Mouse (Mus musculus) adrenal gland (tissue): Measurements from ENCODE around the gene Gsdma3.
"Not testable (repeated sequence)": the region's sequence is repeated elsewhere in the genome, so short reads cannot be mapped to it uniquely, and the experiment has no call there.

Experiments
- intact Hi-C: fragments of 180-260 bp; cut with DNase I; formaldehyde crosslinking; loops from one replicate; pipeline ENCODE4 v1.15.1; 2025

The Gsdma3 gene

GRCm38 (mm10) chr11:98595473-98595872, 30.7 kb upstream of the Gsdma3 start:
- intact Hi-C loops = no loop called here

DNA sequence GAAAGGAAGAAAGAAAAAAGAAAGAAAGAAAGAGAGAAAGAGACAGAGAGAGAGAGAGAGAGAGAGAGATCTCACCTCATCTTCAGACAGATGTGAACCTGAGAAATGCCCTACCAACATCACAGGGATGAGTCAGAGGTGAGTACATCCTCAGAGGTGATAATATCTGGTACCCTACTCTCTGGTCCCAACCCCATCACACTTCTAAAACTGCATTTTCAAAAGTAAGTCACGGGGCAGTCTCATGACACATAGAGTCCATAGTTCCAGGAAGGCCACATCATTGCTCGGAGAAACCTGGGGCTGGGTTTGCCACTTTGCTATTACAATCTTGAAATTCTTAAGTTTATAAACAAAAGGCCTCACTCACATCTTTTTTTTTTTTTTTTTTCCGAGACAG, 30.2 kb upstream of the Gsdma3 start:
- intact Hi-C loops = loop anchor here (2.0 kb wide), 1 partner anchor 41 kb away; no protein-coding TSS in a partner anchor

GRCm38 (mm10) chr11:98597363-98597762, 28.8 kb upstream of the Gsdma3 start:
- intact Hi-C loops = loop anchor here (2.0 kb wide), 1 partner anchor 43 kb away; no protein-coding TSS in a partner anchor

DNA sequence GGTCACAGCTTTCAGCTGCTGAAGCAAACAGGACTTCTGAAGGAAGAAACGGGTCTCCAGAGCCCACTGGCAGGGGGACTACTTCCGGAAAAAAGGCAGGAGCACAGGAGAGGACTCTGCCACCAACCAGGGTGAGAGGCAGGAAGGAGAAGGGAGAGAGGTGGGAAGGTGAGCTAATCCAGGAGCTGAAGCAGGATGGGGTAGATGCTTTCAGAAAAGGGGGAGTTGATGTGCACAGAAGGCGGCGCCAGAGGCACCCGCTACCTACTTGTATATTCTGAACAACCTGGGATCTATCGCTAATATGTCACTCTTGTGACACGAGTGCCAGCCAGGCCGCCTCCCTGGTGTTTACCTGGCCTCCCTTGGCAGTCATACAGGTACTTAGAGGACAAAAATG, 28.2 kb upstream of the Gsdma3 start, which contains the start of gene Lrrc3c:
TSS of gene Lrrc3c (plus strand) at position 301 of the 400 bp plus-strand sequence.
- intact Hi-C loops = loop anchor here (2.0 kb wide), 1 partner anchor 43 kb away; no protein-coding TSS in a partner anchor

- intact Hi-C loops = no loop called here
Observed at GRCm38 (mm10) chr11:98598851-98599290, 27.3 kb upstream of the Gsdma3 start.

DNA sequence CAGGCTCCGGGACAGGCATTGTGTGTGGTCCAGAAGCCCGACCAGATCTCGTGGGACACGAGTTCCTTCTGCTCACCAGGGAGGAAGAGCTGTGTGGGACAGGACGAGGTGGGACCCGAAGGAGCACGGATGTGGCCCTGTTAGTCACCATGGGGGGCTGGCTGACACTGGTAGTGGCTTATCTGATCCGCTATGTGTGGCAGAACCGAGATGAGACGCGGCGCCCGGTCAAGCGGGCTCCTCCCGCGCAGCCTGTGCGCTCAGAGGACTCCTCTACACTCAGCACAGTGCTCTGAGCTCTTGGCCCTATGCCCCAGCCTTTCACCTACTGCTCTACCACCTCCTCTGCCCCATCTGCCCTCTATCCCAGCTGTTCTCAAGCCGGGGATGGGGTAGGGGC, 26.9 kb upstream of the Gsdma3 start:
- intact Hi-C loops = no loop called here

- intact Hi-C loops = loop anchor here (10.0 kb wide), 1 partner anchor 53 kb away; no protein-coding TSS in a partner anchor
Observed at GRCm38 (mm10) chr11:98602090-98602690, 24.0 kb upstream of the Gsdma3 start.

- intact Hi-C loops = loop anchor here (10.0 kb wide), 1 partner anchor 51 kb away; no protein-coding TSS in a partner anchor
Observed at GRCm38 (mm10) chr11:98603953-98604352, 22.2 kb upstream of the Gsdma3 start.

GRCm38 (mm10) chr11:98604911-98605310, 21.2 kb upstream of the Gsdma3 start:
- intact Hi-C loops = loop anchor here (10.0 kb wide), 1 partner anchor 50 kb away; no protein-coding TSS in a partner anchor

DNA sequence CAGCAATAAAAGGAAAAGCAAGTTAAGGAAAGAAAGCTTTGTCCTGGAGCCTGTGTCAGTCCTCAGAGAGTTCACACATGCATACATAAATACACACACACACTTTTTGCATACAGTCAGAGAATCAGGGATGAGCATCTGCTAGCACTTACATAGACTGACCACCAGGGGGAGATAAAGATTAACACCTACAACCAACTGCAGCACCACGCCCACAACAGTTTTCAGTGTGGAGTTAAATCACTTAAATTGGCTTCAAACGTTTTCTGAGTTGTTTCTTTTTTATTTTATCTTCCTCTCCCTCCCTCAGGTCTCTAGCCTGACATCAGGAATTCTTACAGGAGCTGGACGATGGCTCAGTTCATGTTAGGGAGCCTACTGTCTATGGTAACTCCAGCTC, 19.4 kb upstream of the Gsdma3 start:
- intact Hi-C loops = loop anchor here (10.0 kb wide), 1 partner anchor 48 kb away; no protein-coding TSS in a partner anchor

- intact Hi-C loops = no loop called here
Observed at GRCm38 (mm10) chr11:98620791-98621190, 5.4 kb upstream of the Gsdma3 start.

- intact Hi-C loops = not testable (repeated sequence)
Observed at GRCm38 (mm10) chr11:98623981-98624380, 2.2 kb upstream of the Gsdma3 start.

GRCm38 (mm10) chr11:98624381-98624780, 1.8 kb upstream of the Gsdma3 start:
- intact Hi-C loops = not testable (repeated sequence)

DNA sequence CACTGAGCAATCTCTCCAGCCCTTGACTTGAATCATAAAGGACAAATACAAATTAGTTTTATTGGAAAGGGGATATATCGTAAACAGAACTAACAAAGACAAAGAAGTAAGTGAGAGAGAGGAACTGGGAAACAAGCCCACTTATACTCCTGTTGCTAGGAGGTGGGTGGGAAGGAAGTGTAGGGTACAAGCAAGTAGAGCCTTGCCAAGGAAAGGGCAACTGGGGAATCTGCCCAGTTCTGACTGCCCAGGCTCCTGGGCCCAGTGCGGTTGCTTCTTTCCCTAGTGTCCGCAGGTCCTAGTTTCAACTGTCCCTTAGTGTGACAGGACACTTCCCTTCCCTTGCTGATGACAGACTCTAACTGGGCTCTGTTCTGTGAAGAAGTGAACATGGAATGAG, 2.5 kb downstream of the Gsdma3 start:
- intact Hi-C loops = no loop called here

- intact Hi-C loops = no loop called here
Observed at GRCm38 (mm10) chr11:98630646-98631045, 4.5 kb downstream of the Gsdma3 start.

GRCm38 (mm10) chr11:98635312-98635970, 9.3 kb downstream of the Gsdma3 start:
- intact Hi-C loops = not testable (repeated sequence)

- intact Hi-C loops = no loop called here
Observed at GRCm38 (mm10) chr11:98637501-98637900, 11.3 kb downstream of the Gsdma3 start.

- intact Hi-C loops = no loop called here
Observed at GRCm38 (mm10) chr11:98640091-98640490, 13.9 kb downstream of the Gsdma3 start.

DNA sequence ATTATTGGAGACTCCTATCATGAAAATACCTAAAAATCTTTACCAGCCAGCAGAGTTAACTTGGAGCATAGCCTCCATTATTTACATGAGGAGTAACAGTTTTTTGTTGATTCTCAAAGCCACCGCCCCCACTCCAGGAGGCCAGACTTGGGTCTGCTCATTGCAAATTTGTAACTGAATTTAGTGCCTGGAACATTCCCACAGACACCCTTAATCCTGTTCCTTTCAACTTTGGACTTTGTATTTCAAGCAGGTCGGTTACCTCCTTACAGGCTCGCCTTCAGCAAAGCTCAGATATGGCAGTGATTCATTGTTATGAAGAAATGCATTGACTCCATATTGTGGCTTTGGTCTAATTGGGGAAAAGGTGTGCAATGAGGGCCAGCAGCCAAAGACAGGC, 18.6 kb downstream of the Gsdma3 start:
- intact Hi-C loops = no loop called here

GRCm38 (mm10) chr11:98645946-98646345, 19.8 kb downstream of the Gsdma3 start:
- intact Hi-C loops = no loop called here

- intact Hi-C loops = no loop called here
Observed at GRCm38 (mm10) chr11:98646459-98646858, 20.3 kb downstream of the Gsdma3 start, which contains the start of gene Gsdma2. Gene Gsdma2 (plus strand): TSS chr11:98646759.

- intact Hi-C loops = loop anchor here (10.0 kb wide), 1 partner anchor 50 kb away; no protein-coding TSS in a partner anchor
Observed at GRCm38 (mm10) chr11:98655076-98655475, 28.9 kb downstream of the Gsdma3 start.
